Mouse (Mus musculus) lung, adult 2 months (tissue): ENCODE measurements around the gene Fam160a2.

Experiments
- CTCF ChIP-seq: fragments of 200-500 bp; IDR thresholded peaks from 2 replicates; pipeline ENCODE4 v1.5.1; 2011; ENCODE audit warnings: mild to moderate bottlenecking, low read length, control low read depth; ENCODE audit not compliant: insufficient read depth
- POLR2A ChIP-seq: fragments of 200-500 bp; IDR thresholded peaks from 2 replicates; pipeline ENCODE4 v1.6.1; 2011; ENCODE audit warnings: low read depth, mild to moderate bottlenecking, control low read depth, low read length, borderline replicate concordance; ENCODE audit errors: extremely low read depth

GRCm38 (mm10) chr7:105325302-105325701 is 74.6 kb downstream of the Fam160a2 start:
- TF ChIP-seq CTCF = no peak
- no peak for TF ChIP-seq POLR2A
